Mouse (Mus musculus): ENCODE results near the gene Zfp687. TPM values are rescaled to one million over a fixed set of nuclear protein-coding genes. Genes with fewer than 3 reads are reported as not detected.
"Not testable (repeated sequence)": the region's sequence is repeated elsewhere in the genome, so short reads cannot be mapped to it uniquely, and the experiment has no call there.

The Zfp687 gene
- total and polyA plus RNA-seq, 2 experiments from 2014 or later, result 8.3 to 15.0 TPM

GRCm38 (mm10) chr3:95027701-95028100 is 12.5 kb upstream of the Zfp687 start:
- 0 out of 2 replicates have a peak, but pooled peaks have one; percentile 33 for ATAC-seq (ENCODE audit: insufficient read depth, low read depth)
- no peak for TF ChIP-seq CTCF (IDR thresholded peaks at IDR 0.05; ENCODE audit: low read depth)
- TF ChIP-seq EP300 (IDR thresholded peaks at IDR 0.05; ENCODE audit: low read depth), result no peak

GRCm38 (mm10) chr3:95027057-95027645 is 11.9 kb upstream of the Zfp687 start:
- ATAC-seq (ENCODE audit: insufficient read depth, low read depth), result no peak
- TF ChIP-seq CTCF (IDR thresholded peaks at IDR 0.05; ENCODE audit: low read depth) (no peak), EP300 (IDR thresholded peaks at IDR 0.05; ENCODE audit: low read depth) (no peak)
- no peak overlapping the region for H3K27ac ChIP-seq (ENCODE audit: low read depth)

More at GRCm38 (mm10) chr3:95027701-95028100, 12.5 kb upstream of the Zfp687 start:
- WGBS, result 34% methylated on average over 5 of the region's 5 CpGs
- H3K27me3 ChIP-seq (ENCODE audit: control insufficient read depth, insufficient read depth, low read length), result no peaks in the 10 kb centered on the region
- H3K9ac ChIP-seq (replicated peaks; ENCODE audit: low read depth, low read length), result no peak overlapping the region
- no peak overlapping the region for H3K27ac ChIP-seq (ENCODE audit: low read depth)
- no peak overlapping the region for H3K4me3 ChIP-seq (ENCODE audit: low read depth, low read length)
- no peak overlapping the region for H3K4me2 ChIP-seq (ENCODE audit: low read depth, low read length)
- DNase-seq (ENCODE audit: low spot score), result no peak
- H3K9me3 ChIP-seq (replicated peaks; ENCODE audit: control insufficient read depth, low read length), result no peaks in the 10 kb centered on the region
- peaks cover 16% of the 10 kb centered on the region for H3K4me1 ChIP-seq (ENCODE audit: control insufficient read depth, insufficient read depth)
- peaks cover 18% of the 10 kb centered on the region for H3K36me3 ChIP-seq (replicated peaks; ENCODE audit: control insufficient read depth, insufficient read depth, low read length)

GRCm38 (mm10) chr3:95025202-95025601 is 10.0 kb upstream of the Zfp687 start:
- peak overlapping the region; percentile 68 for H3K27ac ChIP-seq (ENCODE audit: low read depth)

More at GRCm38 (mm10) chr3:95027057-95027645, 11.9 kb upstream of the Zfp687 start:
- Histone ChIP-seq H3K9me3 (replicated peaks; ENCODE audit: control insufficient read depth, low read length) (no peaks in the 10 kb centered on the region), H3K9ac (replicated peaks; ENCODE audit: low read depth, low read length) (no peak overlapping the region), H3K4me2 (ENCODE audit: low read depth, low read length) (no peak overlapping the region), H3K4me3 (ENCODE audit: low read depth, low read length) (no peak overlapping the region), H3K27me3 (ENCODE audit: control insufficient read depth, insufficient read depth, low read length) (no peaks in the 10 kb centered on the region), H3K36me3 (replicated peaks; ENCODE audit: control insufficient read depth, insufficient read depth, low read length) (peaks cover 14% of the 10 kb centered on the region), H3K4me1 (ENCODE audit: control insufficient read depth, insufficient read depth) (peaks cover 16% of the 10 kb centered on the region)
- WGBS, result 54% methylated on average over 5 of the region's 5 CpGs
- no peak for DNase-seq (ENCODE audit: low spot score)

GRCm38 (mm10) chr3:95024551-95024950 is 9.3 kb upstream of the Zfp687 start:
- peak overlapping the region; percentile 17; the same call in 1 of the 2 replicates for H3K4me3 ChIP-seq (ENCODE audit: low read depth, low read length)
- 4% methylated on average over 11 of the region's 11 CpGs for WGBS
- peaks cover 16% of the 10 kb centered on the region for H3K4me1 ChIP-seq (ENCODE audit: control insufficient read depth, insufficient read depth)
- peak overlapping the region; percentile 68 for H3K27ac ChIP-seq (ENCODE audit: low read depth)
- H3K27me3 ChIP-seq (ENCODE audit: control insufficient read depth, insufficient read depth, low read length), result no peaks in the 10 kb centered on the region
- H3K36me3 ChIP-seq (replicated peaks; ENCODE audit: control insufficient read depth, insufficient read depth, low read length), result no peaks in the 10 kb centered on the region
- peak; percentile 87 for ATAC-seq (ENCODE audit: insufficient read depth, low read depth)
- 0 out of 2 replicates have a peak overlapping the region, but pooled peaks have one; percentile 13 for H3K9ac ChIP-seq (replicated peaks; ENCODE audit: low read depth, low read length)
- peak; percentile 81 for DNase-seq (ENCODE audit: low spot score)
- peak overlapping the region; percentile 50 for H3K4me2 ChIP-seq (ENCODE audit: low read depth, low read length)
- no peak for TF ChIP-seq CTCF (IDR thresholded peaks at IDR 0.05; ENCODE audit: low read depth)
- TF ChIP-seq EP300 (IDR thresholded peaks at IDR 0.05; ENCODE audit: low read depth), result no peak
- H3K9me3 ChIP-seq (replicated peaks; ENCODE audit: control insufficient read depth, low read length), result no peaks in the 10 kb centered on the region

More at GRCm38 (mm10) chr3:95025202-95025601, 10.0 kb upstream of the Zfp687 start:
- DNase-seq (ENCODE audit: low spot score) (no peak), ATAC-seq (ENCODE audit: insufficient read depth, low read depth) (peak; percentile 10; the same call in 1 of the 2 replicates)
- H3K4me3 ChIP-seq (ENCODE audit: low read depth, low read length), result peak overlapping the region; percentile 17; the same call in 1 of the 2 replicates
- H3K36me3 ChIP-seq (replicated peaks; ENCODE audit: control insufficient read depth, insufficient read depth, low read length), result no peaks in the 10 kb centered on the region; the same call in 1 of the 2 replicates
- WGBS, result 31% methylated on average over 5 of the region's 5 CpGs
- H3K4me1 ChIP-seq (ENCODE audit: control insufficient read depth, insufficient read depth), result peaks cover 16% of the 10 kb centered on the region
- no peaks in the 10 kb centered on the region for H3K9me3 ChIP-seq (replicated peaks; ENCODE audit: control insufficient read depth, low read length)
- H3K27me3 ChIP-seq (ENCODE audit: control insufficient read depth, insufficient read depth, low read length), result no peaks in the 10 kb centered on the region
- peak overlapping the region; percentile 50 for H3K4me2 ChIP-seq (ENCODE audit: low read depth, low read length)
- TF ChIP-seq EP300 (IDR thresholded peaks at IDR 0.05; ENCODE audit: low read depth) (no peak), CTCF (IDR thresholded peaks at IDR 0.05; ENCODE audit: low read depth) (no peak)
- 0 out of 2 replicates have a peak overlapping the region, but pooled peaks have one; percentile 13 for H3K9ac ChIP-seq (replicated peaks; ENCODE audit: low read depth, low read length)

GRCm38 (mm10) chr3:95020956-95021355 is 5.7 kb upstream of the Zfp687 start:
- ATAC-seq (ENCODE audit: insufficient read depth, low read depth); H3K9ac ChIP-seq (replicated peaks; ENCODE audit: low read depth, low read length); DNase-seq (ENCODE audit: low spot score); H3K9me3 ChIP-seq (replicated peaks; ENCODE audit: control insufficient read depth, low read length); H3K27me3 ChIP-seq (ENCODE audit: control insufficient read depth, insufficient read depth, low read length); H3K36me3 ChIP-seq (replicated peaks; ENCODE audit: control insufficient read depth, insufficient read depth, low read length); H3K4me2 ChIP-seq (ENCODE audit: low read depth, low read length); H3K4me3 ChIP-seq (ENCODE audit: low read depth, low read length); H3K27ac ChIP-seq (ENCODE audit: low read depth): not testable (repeated sequence)
- WGBS, result 83% methylated on average over 5 of the region's 5 CpGs
- peaks cover 16% of the 10 kb centered on the region for H3K4me1 ChIP-seq (ENCODE audit: control insufficient read depth, insufficient read depth)
